Mouse (Mus musculus) intestine, postnatal 0 days (tissue): ENCODE measurements around the gene Ptprf. TPM values are rescaled to one million over a fixed set of nuclear protein-coding genes. Genes with fewer than 3 reads are reported as not detected.

Experiments
- ATAC-seq: fragments of 200-750 bp; cut with Nextera tagmentation; 2 replicates; pipeline ENCODE4 v1.8.0; 2017; ENCODE audit warnings: mild to moderate bottlenecking, moderate TSS enrichment, moderate library complexity
- H3K27ac ChIP-seq: fragments of 300-500 bp; sonication (generic); 2 replicates; pipeline ENCODE4 v1.5.1; 2014; ENCODE audit warnings: mild to moderate bottlenecking, low read depth, low read length, moderate library complexity
- H3K27me3 ChIP-seq: fragments of 300-500 bp; sonication (generic); replicated peaks from 2 replicates; pipeline ENCODE4 v1.6.1; 2014; ENCODE audit warnings: low read length, mixed read lengths; ENCODE audit not compliant: control insufficient read depth, insufficient read depth
- H3K36me3 ChIP-seq: fragments of 300-500 bp; sonication (generic); 2 replicates; pipeline ENCODE4 v1.6.1; 2014; ENCODE audit warnings: mild to moderate bottlenecking, moderate library complexity; ENCODE audit not compliant: control insufficient read depth, insufficient read depth
- H3K4me1 ChIP-seq: fragments of 300-500 bp; sonication (generic); replicated peaks from 2 replicates; pipeline ENCODE4 v1.6.1; 2014; ENCODE audit warnings: antibody characterized with exemption, low read length, mixed read lengths; ENCODE audit not compliant: control insufficient read depth, insufficient read depth
- H3K4me2 ChIP-seq: fragments of 300-500 bp; sonication (generic); replicated peaks from 2 replicates; pipeline ENCODE4 v1.6.1; 2014; ENCODE audit warnings: low read depth, mild to moderate bottlenecking, moderate library complexity
- H3K4me3 ChIP-seq: fragments of 300-500 bp; sonication (generic); 2 replicates; pipeline ENCODE4 v1.5.1; 2014; ENCODE audit warnings: low read depth, low read length
- H3K9ac ChIP-seq: fragments of 300-500 bp; sonication (generic); 2 replicates; pipeline ENCODE4 v1.6.1; 2014; ENCODE audit warnings: mild to moderate bottlenecking, low read depth, low read length
- H3K9me3 ChIP-seq: fragments of 300-500 bp; sonication (generic); 2 replicates; pipeline ENCODE4 v1.6.1; 2016; ENCODE audit warnings: mixed run types; ENCODE audit not compliant: control insufficient read depth
- CTCF ChIP-seq: sonication (generic); IDR thresholded peaks from 2 replicates; pipeline ENCODE4 v1.5.1; 2016; ENCODE audit warnings: low read depth, mild to moderate bottlenecking, control low read depth, antibody characterized with exemption, moderate library complexity
- WGBS: fragments of 180-500 bp; shearing (Covaris S2); extraction: QIAGEN DNeasy Blood & Tissue Kit; methylation state at CpG from one replicate; pipeline ENCODE4 v1.1.7; 2014; 5-methylcytosine and 5-hydroxymethylcytosine counted together
- microRNA-seq: library from miRNA; unstranded; fragments of <30 nt; microRNA quantifications from one replicate; pipeline ENCODE4, GENCODE M21; 2016
- polyA plus RNA-seq: library from polyadenylated mRNA; unstranded; fragments of >200 nt; fragmentation: Nextera tagmentation; extraction: Ambion mirVana; gene quantifications from 2 replicates; pipeline ENCODE4 v1.2.1, GENCODE M21; 2015

Ptprf gene
- polyA plus RNA-seq, 1 experiment from 2014 or later = 32.8 TPM

DNA sequence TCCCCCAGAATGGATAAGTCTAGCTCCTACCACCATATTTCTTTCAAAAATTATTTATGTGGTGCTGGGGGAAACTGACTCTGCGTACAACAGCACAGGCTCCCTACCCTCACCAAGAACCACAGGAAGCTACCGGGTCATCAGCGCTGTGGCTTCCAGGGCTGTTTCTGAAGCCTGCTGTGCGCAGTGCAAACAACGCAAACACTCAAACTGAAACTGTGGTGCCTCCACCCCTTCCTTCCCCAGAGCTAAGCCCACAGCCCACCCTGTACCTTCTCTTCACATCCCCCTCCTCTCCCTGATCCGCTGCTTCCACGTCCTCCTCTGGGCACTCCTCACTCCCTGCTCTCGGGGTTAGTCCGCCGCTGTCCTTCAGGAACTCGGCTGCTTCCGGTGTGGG is 129.1 kb downstream of the Ptprf start:
- H3K36me3 ChIP-seq = peaks cover 91% of the 10 kb centered on the region
- no peaks in the 10 kb centered on the region for H3K27me3 ChIP-seq
- 95% methylated on average over 12 of the region's 12 CpGs for WGBS
- H3K9me3 ChIP-seq = no peaks in the 10 kb centered on the region
- no peak overlapping the region for H3K9ac ChIP-seq
- no peak overlapping the region for H3K27ac ChIP-seq
- no peak overlapping the region for H3K4me2 ChIP-seq
- H3K4me1 ChIP-seq = no peaks in the 10 kb centered on the region
- ATAC-seq = no peak
- no peak for TF ChIP-seq CTCF
- no peak overlapping the region for H3K4me3 ChIP-seq

Small RNA genes within 50 kb of the gene (microRNA-seq; reads per million reads assigned to microRNA genes)
- 1.4 reads per million for gene Mir7226

Other genes starting within 250 kb of the Ptprf start
- gene St3gal3, start 156.5 kb downstream of the Ptprf start, polyA plus RNA-seq = 15.6 and 15.7 TPM in 2 replicates
- 11.6 and 13.1 TPM in 2 replicates for gene Kdm4a, start 111.4 kb downstream of the Ptprf start, polyA plus RNA-seq
- gene Szt2, start 117.9 kb upstream of the Ptprf start, polyA plus RNA-seq = 2.8 and 4.2 TPM in 2 replicates
- gene Med8, start 117.9 kb upstream of the Ptprf start, polyA plus RNA-seq = 71.8 and 76.0 TPM in 2 replicates
- gene Elovl1, start 136.7 kb upstream of the Ptprf start, polyA plus RNA-seq = 221 and 225 TPM in 2 replicates
- gene Cdc20, start 145.9 kb upstream of the Ptprf start, polyA plus RNA-seq = 37.3 and 42.7 TPM in 2 replicates
- gene Mpl, start 166.1 kb upstream of the Ptprf start, polyA plus RNA-seq = 0.05 and 0.10 TPM in 2 replicates
- 11.3 and 11.9 TPM in 2 replicates for gene Tie1, start 198.7 kb upstream of the Ptprf start, polyA plus RNA-seq
- gene 2610528J11Rik, start 235.6 kb upstream of the Ptprf start, polyA plus RNA-seq = 119 TPM in 2 replicates